Mouse (Mus musculus): Measurements from ENCODE around the gene Sem1.

- TF ChIP-seq CTCF (IDR thresholded peaks at IDR 0.05 in 2 of 3, conservative IDR thresholded peaks at IDR 0.05 in 1 of 3; ENCODE audit: control insufficient read depth in 1 of 3, insufficient read depth in 1 of 3, low read depth in 2 of 3, low read length in 3 of 3, poor library complexity in 1 of 3, severe bottlenecking in 1 of 3) (no peak), MEF2A (IDR thresholded peaks at IDR 0.05; ENCODE audit: extremely low read depth, insufficient replicate concordance, low read depth, low read length, poor library complexity, severe bottlenecking) (no peak), KAT2A (conservative IDR thresholded peaks at IDR 0.05; ENCODE audit: low read depth, low read length) (no peak), BHLHE40 (IDR thresholded peaks at IDR 0.05; ENCODE audit: borderline replicate concordance, low read depth, low read length) (no peak), ZNF384 (IDR thresholded peaks at IDR 0.05; ENCODE audit: low read depth, low read length) (no peak), POLR2A (IDR thresholded peaks at IDR 0.05; ENCODE audit: control insufficient read depth in 1 of 2, insufficient read depth in 1 of 2, low read depth in 1 of 2, low read length in 2 of 2, poor library complexity in 1 of 2) (no peak), JUND (IDR thresholded peaks at IDR 0.05; ENCODE audit: low read depth, low read length) (no peak), TAL1 (IDR thresholded peaks at IDR 0.05; ENCODE audit: low read length) (no peak)
Measured at GRCm38 (mm10) chr6:6557647-6558046, 20.8 kb downstream of the Sem1 start.

Data from MEL (cell line).